Mouse (Mus musculus): ENCODE measurements around the gene Slx.
"Not testable (repeated sequence)": the region's sequence is repeated elsewhere in the genome, so short reads cannot be mapped to it uniquely, and the experiment has no call there.

Gene Slx

GRCm38 (mm10) chrX:26545465-26545864, at the start of gene Slx:
Gene Slx (minus strand): TSS chrX:26545565.
- not testable (repeated sequence) for DNase-seq (ENCODE audit: low spot score)

Data from T-cell, adult 2 months (primary cell).